In genomic region chr14:52196230-52197155, GRCm38 (mm10) we compare ENCODE assay signal across 7 mouse cellular contexts. TPM values are rescaled to one million over a fixed set of nuclear protein-coding genes. Genes with fewer than 3 reads are reported as not detected.
DNase-seq lines count a peak whose midpoint lies in the region; ATAC-seq and TF ChIP-seq lines count a peak whose summit lies in the region.

No protein-coding gene starts in this region.

- H3K9ac ChIP-seq in hindbrain, embryonic 13.5 days: peak overlapping the region; percentile 95

- under 1% methylated on average over 59 of the region's 59 CpGs for WGBS in hindbrain, embryonic 13.5 days

- no peaks in the 10 kb centered on the region for H3K9me3 ChIP-seq in G1E (replicated peaks)
- H3K9me3 ChIP-seq in hindbrain, embryonic 13.5 days: no peaks in the 10 kb centered on the region

- peak overlapping the region; percentile 82 for H3K4me2 ChIP-seq in hindbrain, embryonic 13.5 days

- peak overlapping the region; percentile 90 for H3K4me3 ChIP-seq in G1E (ENCODE audit: low read depth, low read length)
- H3K4me3 ChIP-seq in hindbrain, embryonic 13.5 days: peak overlapping the region; percentile 98

- H3K27me3 ChIP-seq in G1E (ENCODE audit: insufficient read depth, low read length): no peaks in the 10 kb centered on the region
- no peaks in the 10 kb centered on the region for H3K27me3 ChIP-seq in hindbrain, embryonic 13.5 days

- H3K27ac ChIP-seq in hindbrain, embryonic 13.5 days: peak overlapping the region; percentile 96

- intact Hi-C loops in left cerebral cortex, postnatal 25 days (cut with DNase I): loop anchor here (1.0 to 10.0 kb wide), 3 partner anchors 62 to 302 kb away; partner anchors contain the start of gene Slc39a2

- no peak for ATAC-seq in G1E (ENCODE audit: extremely low read depth, insufficient number of reproducible peaks, low FRiP score, poor library complexity, severe bottlenecking)
- peak; percentile 21; the same call in 1 of the 2 replicates for ATAC-seq in hindbrain, embryonic 13.5 days (ENCODE audit: low FRiP score)

- no peak for TF ChIP-seq CTCF in G1E (IDR thresholded peaks at IDR 0.05; ENCODE audit: low read depth, low read length)

- peaks cover 44% of the 10 kb centered on the region for H3K36me3 ChIP-seq in G1E (replicated peaks)
- peaks cover 27% of the 10 kb centered on the region for H3K36me3 ChIP-seq in hindbrain, embryonic 13.5 days

- peak; percentile 4 to 25 for DNase-seq in left cerebral cortex, postnatal 25 days (ENCODE audit: low spot score in 2 of 2)
- no peak for DNase-seq in left cerebral cortex, adult 11 months (ENCODE audit: low spot score)
- DNase-seq in G1E (ENCODE audit: low spot score): no peak
- DNase-seq in embryo, embryonic 10.5 days (ENCODE audit: low spot score): peak; percentile 50
- peak; percentile 6 for DNase-seq in lung, postnatal 14 days
- DNase-seq in yolk sac, embryonic 10.5 days (ENCODE audit: low spot score): peak; percentile 5

- peaks cover 54% of the 10 kb centered on the region for H3K4me1 ChIP-seq in G1E (ENCODE audit: insufficient read depth, low read depth, low read length)
- peaks cover 17% of the 10 kb centered on the region for H3K4me1 ChIP-seq in hindbrain, embryonic 13.5 days (replicated peaks)

RNA-seq across cellular contexts. Expression of gene Supt16, which starts 0.7 kb away (rescaled TPM):
- total RNA-seq in left cerebral cortex, postnatal 25 days (2021): 10 to 100 TPM; 50.5 to 52.0 TPM
- total RNA-seq in G1E (2014; fragmentation: Nextera tagmentation) (173 and 179 TPM in 2 replicates), G1E (2017) (189 and 225 TPM in 2 replicates)
- 37.1 and 44.7 TPM in 2 replicates for polyA plus RNA-seq in G1E (2012)
- polyA plus RNA-seq in hindbrain, embryonic 13.5 days (2015; fragmentation: Nextera tagmentation; extraction: Ambion mirVana): 55.0 and 57.1 TPM in 2 replicates

Comparison
In these comparisons a context has a peak if more than half of its experiments do, and no peak if none do; other contexts are left out.
1. DNase-seq: peak in left cerebral cortex, postnatal 25 days (2 of 2), embryo, embryonic 10.5 days (single experiment), lung, postnatal 14 days (single experiment) and yolk sac, embryonic 10.5 days (single experiment); none in left cerebral cortex, adult 11 months (single experiment) and G1E (single experiment).